Mouse (Mus musculus): Measurements from ENCODE around the gene Unc5b.

- TF ChIP-seq POLR2A (IDR thresholded peaks at IDR 0.05; ENCODE audit: borderline replicate concordance, control insufficient read depth, low read depth, low read length) (no peak), CTCF (IDR thresholded peaks at IDR 0.05; ENCODE audit: control insufficient read depth, insufficient read depth, low read length) (peak; percentile 45; the same call in 1 of the 2 replicates)
Measured at GRCm38 (mm10) chr10:60775473-60775872, 55.9 kb downstream of the Unc5b start.
